Mouse (Mus musculus): ENCODE data around the gene Tmem128. TPM values are rescaled to one million over a fixed set of nuclear protein-coding genes. Genes with fewer than 3 reads are reported as not detected.

Tmem128 gene
- polyA plus RNA-seq, 1 experiment from 2014 or later: 78.4 TPM

Other genes with a start within 250 kb of the Tmem128 start
- gene Stx18, start 221.4 kb upstream of the Tmem128 start, polyA plus RNA-seq (2014; fragmentation: Nextera tagmentation; extraction: Ambion mirVana): 42.2 and 47.6 TPM in 2 replicates
- gene Nsg1, start 100.3 kb upstream of the Tmem128 start, polyA plus RNA-seq (2014; fragmentation: Nextera tagmentation; extraction: Ambion mirVana): 21.9 and 22.2 TPM in 2 replicates
- gene Zbtb49, start 39.7 kb upstream of the Tmem128 start, polyA plus RNA-seq (2014; fragmentation: Nextera tagmentation; extraction: Ambion mirVana): 13.9 and 17.1 TPM in 2 replicates
- 90.3 and 99.8 TPM in 2 replicates for gene Lyar, start 39.7 kb upstream of the Tmem128 start, polyA plus RNA-seq (2014; fragmentation: Nextera tagmentation; extraction: Ambion mirVana)
- 0.11 TPM in 1 of 2 replicates, not detected in the other for gene Otop1, start 15.8 kb downstream of the Tmem128 start, polyA plus RNA-seq (2014; fragmentation: Nextera tagmentation; extraction: Ambion mirVana)
- not detected in 2 replicates for gene Drd5, start 59.2 kb downstream of the Tmem128 start, polyA plus RNA-seq (2014; fragmentation: Nextera tagmentation; extraction: Ambion mirVana)
- gene Slc2a9, start 243.0 kb downstream of the Tmem128 start, polyA plus RNA-seq (2014; fragmentation: Nextera tagmentation; extraction: Ambion mirVana): 0.93 and 1.3 TPM in 2 replicates

Measured in stomach, embryonic 14.5 days (tissue).